Mouse (Mus musculus) frontal cortex, postnatal 36 days (tissue): ENCODE data around the gene Mrpl49.
"Not testable (repeated sequence)": the region's sequence is repeated elsewhere in the genome, so short reads cannot be mapped to it uniquely, and the experiment has no call there.

Experiments used
- DNase-seq, 2 experiments: peaks; one replicate each; pipeline ENCODE4 v3.0.0; 2022; ENCODE audit warnings: low spot score in 2 of 2

Mrpl49 gene

GRCm38 (mm10) chr19:6067011-6067723 is 9.6 kb upstream of the Mrpl49 start:
- peak; percentile 78 to 87 for DNase-seq

DNA sequence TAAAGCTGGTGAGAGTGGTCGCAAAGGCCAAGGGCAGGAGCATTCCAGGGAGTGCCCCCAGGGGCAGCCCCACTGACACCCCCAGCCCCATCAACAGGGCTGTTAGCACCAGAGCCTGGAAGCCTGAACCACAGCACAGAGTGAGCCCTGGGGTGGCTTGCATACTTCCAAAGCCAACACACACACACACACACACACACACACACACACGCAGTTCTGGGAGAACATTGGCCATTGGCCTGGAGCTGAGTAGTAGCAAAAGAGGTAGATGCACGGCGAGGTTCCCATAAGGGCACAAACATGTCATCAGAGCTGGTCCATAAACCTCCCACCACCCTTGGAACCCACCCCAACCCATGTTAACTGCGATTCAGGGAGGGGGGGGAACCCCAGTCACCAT is 9.0 kb upstream of the Mrpl49 start:
- no peak for DNase-seq

- no peak for DNase-seq
These were observed 5.5 kb upstream of the Mrpl49 start for GRCm38 (mm10) chr19:6063081-6063480.

GRCm38 (mm10) chr19:6062418-6062817 is 4.8 kb upstream of the Mrpl49 start:
- no peak for DNase-seq

DNA sequence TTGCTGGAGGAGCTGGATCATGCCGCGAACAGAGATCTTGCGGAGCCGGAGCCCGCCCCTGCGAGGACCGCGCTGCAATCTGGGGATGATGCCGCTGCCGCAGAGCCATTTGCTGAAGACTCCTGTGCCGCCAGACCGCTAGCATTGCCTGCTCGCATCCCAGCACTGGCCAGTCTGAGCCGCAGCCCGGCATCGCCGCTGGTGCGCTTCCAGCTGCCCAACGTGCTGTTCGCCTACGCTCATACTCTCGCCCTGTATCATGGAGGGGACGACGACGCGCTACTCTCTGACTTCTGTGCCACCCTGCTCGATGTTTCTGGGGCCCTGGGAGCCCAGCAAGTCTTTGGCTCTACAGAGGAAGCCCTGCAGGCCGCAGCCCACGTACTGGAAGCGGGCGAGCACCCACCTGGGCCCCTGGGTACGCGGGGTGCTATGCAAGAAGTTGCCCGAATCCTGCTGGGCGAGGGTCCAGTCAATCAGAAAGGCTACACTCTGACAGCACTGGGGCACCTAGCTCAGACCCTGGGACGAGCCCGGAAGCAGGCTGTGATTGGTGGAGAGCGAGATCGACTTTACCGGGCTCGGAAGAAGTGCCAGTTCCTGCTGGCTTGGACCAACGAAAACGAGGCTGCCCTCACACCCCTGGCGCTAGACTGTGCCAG is 4.2 kb upstream of the Mrpl49 start:
- DNase-seq = peak; percentile 36 to 39

GRCm38 (mm10) chr19:6061021-6061533 is 3.5 kb upstream of the Mrpl49 start, which contains the start of gene Znhit2:
TSS of gene Znhit2 (plus strand) at chr19:6061192.
- DNase-seq = peak; percentile 93 to 97

- DNase-seq = no peak
These were observed 1.4 kb upstream of the Mrpl49 start for GRCm38 (mm10) chr19:6058966-6059365.

- DNase-seq = no peak
These were observed 928 bp upstream of the Mrpl49 start for GRCm38 (mm10) chr19:6058513-6058912.

DNA sequence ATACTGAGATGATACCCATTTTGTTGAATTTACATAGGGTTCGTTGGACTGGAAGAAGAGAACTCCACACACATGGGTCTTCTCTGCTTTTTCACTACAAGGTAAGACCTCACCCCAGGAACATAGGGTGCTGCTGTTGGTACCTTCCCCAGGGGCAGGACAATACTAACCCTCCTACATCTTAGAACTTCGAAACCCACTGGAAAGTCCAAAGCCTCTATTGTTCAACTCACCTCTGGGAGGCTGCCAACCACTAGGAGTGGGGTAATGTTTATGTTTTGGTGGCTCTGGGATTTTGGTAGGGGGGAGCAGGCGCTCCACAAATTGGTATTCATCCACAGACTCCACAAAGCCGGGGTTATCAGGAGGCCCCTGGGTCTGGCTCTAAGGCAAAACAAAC is 889 bp downstream of the Mrpl49 start:
- DNase-seq = no peak

DNA sequence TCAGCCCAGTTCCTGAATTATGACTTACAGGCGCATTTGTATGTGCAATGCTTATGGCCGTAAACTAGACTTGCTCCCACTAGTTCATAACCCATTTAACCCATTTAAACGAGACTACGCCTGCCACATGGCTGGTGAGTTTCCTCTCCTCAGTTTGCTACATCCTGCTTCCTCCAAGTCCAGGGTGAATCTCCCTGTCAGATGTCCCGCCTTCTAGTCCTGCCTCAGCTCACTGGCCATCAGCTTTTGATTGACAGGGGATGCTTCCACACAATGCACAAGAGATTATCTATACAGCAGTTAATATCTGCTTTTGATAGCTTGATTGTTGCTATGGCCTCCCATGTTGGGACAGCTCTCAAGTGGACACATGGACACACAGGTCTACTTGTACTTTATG is 3.3 kb downstream of the Mrpl49 start:
- DNase-seq = no peak

- DNase-seq = no peak
These were observed 5.1 kb downstream of the Mrpl49 start for GRCm38 (mm10) chr19:6052516-6052915.

DNA sequence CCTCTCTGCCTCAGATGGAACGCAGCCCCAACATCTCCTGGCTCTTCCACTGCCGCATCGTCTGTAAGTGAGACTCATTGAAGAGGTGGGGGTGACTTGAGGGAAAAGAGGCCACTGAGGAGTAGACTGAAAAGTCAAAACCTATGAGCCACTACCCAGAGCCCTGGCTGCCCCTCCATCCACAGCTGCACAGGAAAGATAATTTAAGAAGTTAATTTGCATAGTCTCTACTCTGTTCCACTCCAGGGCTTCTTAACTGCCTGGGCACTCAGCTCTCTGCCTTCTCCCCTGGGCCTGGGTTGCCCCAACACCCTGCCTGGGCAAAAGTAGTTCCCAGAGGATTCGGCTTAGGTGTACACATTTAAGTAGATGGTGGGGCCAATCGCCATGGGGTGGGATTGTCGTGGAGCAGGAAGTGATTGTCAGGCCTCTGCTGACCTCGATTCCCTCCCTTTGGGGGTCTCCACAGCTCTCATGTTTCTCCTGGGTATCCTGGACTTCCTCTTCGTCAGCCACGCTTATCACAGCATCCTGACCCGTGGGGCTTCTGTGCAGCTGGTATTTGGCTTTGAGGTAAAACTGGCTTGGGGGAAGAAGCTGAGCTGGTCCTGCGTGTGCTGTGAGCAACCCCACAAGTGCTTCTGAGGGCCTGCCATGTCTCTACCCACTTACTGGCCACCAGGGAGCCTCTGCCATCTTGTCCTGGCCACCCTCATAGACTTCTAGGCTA is 8.7 kb downstream of the Mrpl49 start:
- DNase-seq = no peak

DNA sequence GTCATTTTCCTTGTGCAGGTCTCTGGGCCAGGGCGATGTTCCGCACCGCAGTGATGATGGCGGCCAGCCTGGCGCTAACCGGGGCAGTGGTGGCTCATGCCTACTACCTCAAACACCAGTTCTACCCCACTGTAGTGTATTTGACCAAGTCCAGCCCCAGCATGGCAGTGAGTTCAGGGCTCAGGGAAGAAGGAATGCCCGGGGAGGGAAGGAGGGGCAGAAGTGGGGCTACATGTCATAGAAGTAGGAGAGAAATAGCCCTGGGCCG is 9.8 kb downstream of the Mrpl49 start:
- DNase-seq = no peak

- DNase-seq = no peak
These were observed 10.3 kb downstream of the Mrpl49 start for GRCm38 (mm10) chr19:6047154-6047898.

DNA sequence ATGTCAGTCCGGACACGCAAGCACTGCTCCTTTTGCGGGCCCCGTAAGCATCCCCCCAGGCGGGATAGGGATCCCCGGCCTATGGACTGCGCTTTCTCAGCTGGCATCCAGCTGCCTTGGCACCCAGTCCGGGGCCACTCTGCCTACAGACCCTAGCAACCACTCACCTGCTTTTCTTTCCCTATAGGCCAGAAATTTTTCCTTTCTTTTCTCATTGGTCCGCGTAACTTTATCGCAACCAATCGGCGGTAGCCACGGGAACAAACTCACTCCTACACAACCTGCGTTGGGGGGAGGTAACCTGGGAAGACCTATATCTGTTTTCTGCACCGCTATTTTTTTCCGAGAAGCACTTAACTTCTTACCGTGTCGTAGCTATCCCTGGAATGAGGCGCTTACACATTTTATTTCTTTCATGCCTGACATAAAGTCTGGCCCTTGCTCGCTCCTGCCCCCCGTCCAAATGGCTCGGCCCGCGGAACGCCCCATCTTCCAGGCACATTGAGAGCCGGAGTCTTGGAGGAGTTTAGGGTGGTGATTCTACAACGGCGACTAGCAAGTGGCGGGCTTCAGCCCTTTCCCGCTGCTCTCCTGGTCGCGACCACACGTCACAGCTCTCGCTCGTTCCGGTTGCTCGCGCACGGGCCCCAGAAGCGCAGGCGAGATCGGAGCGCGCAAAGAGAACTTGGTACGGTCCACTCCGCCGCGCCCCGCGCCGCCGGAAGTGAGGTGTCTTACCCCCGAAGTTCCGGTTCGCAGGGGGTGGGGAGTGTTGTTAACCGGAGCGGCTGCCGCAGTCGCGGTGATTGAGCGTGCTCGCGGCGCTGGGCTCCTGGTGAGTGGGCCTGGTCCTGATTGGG is 11.1 kb downstream of the Mrpl49 start, which contains the start of gene Syvn1:
TSS of gene Syvn1 (plus strand) at position 283 of the 860 bp plus-strand sequence.
- DNase-seq = peak; percentile 92 to 93

- no peak for DNase-seq
These were observed 12.0 kb downstream of the Mrpl49 start for GRCm38 (mm10) chr19:6045366-6046293.

DNA sequence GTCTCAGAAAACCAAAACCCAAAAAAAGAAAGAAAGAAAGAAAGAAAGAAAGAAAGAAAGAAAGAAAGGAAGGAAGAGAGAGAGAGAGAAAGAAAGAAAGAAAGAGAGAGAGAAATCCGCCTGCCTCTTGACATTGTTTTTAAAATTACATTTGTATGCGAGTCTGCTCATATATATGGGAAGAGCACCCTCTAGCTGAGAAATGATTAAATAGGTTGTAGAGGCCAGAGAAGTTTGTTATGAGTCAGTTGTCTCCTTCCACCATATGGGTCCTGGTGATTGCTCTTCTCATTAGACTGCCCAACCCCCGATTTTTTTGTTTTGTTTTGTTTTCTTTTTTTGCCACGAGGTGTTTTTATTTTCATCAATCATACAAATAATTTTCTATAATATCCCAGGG is 13.5 kb downstream of the Mrpl49 start:
- not testable (repeated sequence) for DNase-seq

DNA sequence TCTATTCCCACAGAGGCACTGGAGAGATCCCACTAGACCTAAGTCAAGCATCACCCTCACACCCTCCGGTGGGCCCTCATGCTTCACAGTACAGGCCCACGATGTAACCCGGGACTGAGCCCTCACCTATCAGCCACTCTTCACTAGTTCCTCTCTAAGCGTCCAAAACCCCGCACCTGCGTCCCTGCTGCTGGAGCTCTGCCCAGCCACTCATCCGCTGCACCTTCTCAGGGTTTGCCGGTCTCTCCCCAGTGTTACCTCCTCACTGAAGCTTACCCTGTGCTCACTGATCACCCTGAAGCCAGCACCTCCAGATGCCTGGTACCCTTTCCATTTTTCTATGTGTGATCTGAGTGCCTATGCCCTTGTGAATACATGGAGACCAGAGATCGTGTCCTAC is 15.3 kb downstream of the Mrpl49 start:
- no peak for DNase-seq

GRCm38 (mm10) chr19:6040002-6040401 is 17.6 kb downstream of the Mrpl49 start:
- DNase-seq = no peak

GRCm38 (mm10) chr19:6038326-6038725 is 19.3 kb downstream of the Mrpl49 start:
- no peak for DNase-seq
